Mouse (Mus musculus) embryonic facial prominence, embryonic 10.5 days (tissue): ENCODE data around the gene Fads3. TPM values are rescaled to one million over a fixed set of nuclear protein-coding genes. Genes with fewer than 3 reads are reported as not detected.

Experiments
- DNase-seq: peaks from one replicate; pipeline ENCODE4 v3.0.0-alpha.2; 2017; ENCODE audit warnings: low spot score
- H3K27ac ChIP-seq: fragments of 300-500 bp; sonication (generic); replicated peaks from 2 replicates; pipeline ENCODE4 v1.5.1; 2016; ENCODE audit warnings: mild to moderate bottlenecking
- H3K27me3 ChIP-seq: fragments of 300-500 bp; sonication (generic); replicated peaks from 2 replicates; pipeline ENCODE4 v1.6.1; 2016; ENCODE audit warnings: low read depth, mild to moderate bottlenecking; ENCODE audit not compliant: poor library complexity, severe bottlenecking
- H3K36me3 ChIP-seq: fragments of 300-500 bp; sonication (generic); replicated peaks from 2 replicates; pipeline ENCODE4 v1.6.1; 2016; ENCODE audit warnings: mild to moderate bottlenecking, moderate library complexity
- H3K4me1 ChIP-seq: fragments of 300-500 bp; sonication (generic); 2 replicates; pipeline ENCODE4 v1.6.1; 2016
- H3K4me3 ChIP-seq: fragments of 300-500 bp; sonication (generic); 2 replicates; pipeline ENCODE4 v1.5.1; 2016; ENCODE audit warnings: mild to moderate bottlenecking, moderate library complexity
- H3K9me3 ChIP-seq: fragments of 300-500 bp; sonication (generic); 2 replicates; pipeline ENCODE4 v1.6.1; 2016; ENCODE audit warnings: mild to moderate bottlenecking
- WGBS: fragments of 180-500 bp; shearing (Covaris S2); methylation state at CpG from one replicate; pipeline ENCODE4 v1.1.7; 2016; 5-methylcytosine and 5-hydroxymethylcytosine counted together
- polyA plus RNA-seq: library from polyadenylated mRNA; unstranded; fragments of >200 nt; fragmentation: Nextera tagmentation; extraction: Ambion mirVana; gene quantifications from 2 replicates; pipeline ENCODE4 v1.2.1, GENCODE M21; 2016

Gene Fads3
- 4.0 and 4.3 TPM in 2 replicates for polyA plus RNA-seq

DNA sequence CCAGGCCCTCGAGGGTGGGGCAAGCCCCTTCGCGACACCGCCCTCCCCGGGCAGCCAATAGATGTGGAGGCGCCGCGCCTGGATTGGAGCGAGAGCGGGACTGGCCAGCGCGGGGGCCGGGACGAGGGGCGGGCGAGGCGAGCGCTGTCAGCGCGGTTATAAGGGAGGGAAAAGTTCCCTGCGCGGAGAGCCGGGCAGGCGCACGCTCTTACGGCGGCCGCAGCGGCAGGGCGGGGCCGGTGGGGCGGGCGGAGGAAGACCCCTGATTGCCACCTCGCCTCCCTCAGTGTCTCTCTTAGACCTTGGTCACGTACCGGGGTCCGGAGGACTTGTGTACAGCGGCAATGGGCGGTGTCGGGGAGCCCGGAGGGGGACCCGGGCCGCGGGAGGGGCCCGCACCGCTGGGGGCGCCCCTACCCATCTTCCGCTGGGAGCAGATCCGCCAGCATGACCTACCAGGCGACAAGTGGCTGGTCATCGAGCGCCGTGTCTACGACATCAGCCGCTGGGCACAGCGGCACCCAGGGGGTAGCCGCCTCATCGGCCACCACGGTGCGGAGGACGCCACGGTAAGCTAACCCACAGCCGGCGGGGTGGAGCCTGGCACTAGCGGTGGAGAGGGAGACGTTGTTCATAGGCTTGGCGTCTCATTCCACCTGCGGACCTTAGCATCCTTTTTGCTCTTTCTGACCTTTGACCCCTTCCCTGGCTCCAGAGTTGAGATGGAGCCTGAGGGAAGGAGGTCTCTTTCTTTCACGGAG is at the start of gene Fads3:
Gene Fads3 (plus strand): TSS at position 182 of the 761 bp plus-strand sequence.
- under 1% methylated on average over 69 of the region's 69 CpGs for WGBS
- H3K27ac ChIP-seq = peak within 1 kb of the TSS; percentile 81
- peak; percentile 87 for DNase-seq
- H3K27me3 ChIP-seq = peaks cover 36% of the 10 kb centered on the region
- peak within 1 kb of the TSS; percentile 73 for H3K4me3 ChIP-seq
- peaks cover under 1% of the 10 kb centered on the region; the same call in 1 of the 2 replicates for H3K36me3 ChIP-seq
- peaks cover 24% of the 10 kb centered on the region for H3K4me1 ChIP-seq
- H3K9me3 ChIP-seq = no peaks in the 10 kb centered on the region

DNA sequence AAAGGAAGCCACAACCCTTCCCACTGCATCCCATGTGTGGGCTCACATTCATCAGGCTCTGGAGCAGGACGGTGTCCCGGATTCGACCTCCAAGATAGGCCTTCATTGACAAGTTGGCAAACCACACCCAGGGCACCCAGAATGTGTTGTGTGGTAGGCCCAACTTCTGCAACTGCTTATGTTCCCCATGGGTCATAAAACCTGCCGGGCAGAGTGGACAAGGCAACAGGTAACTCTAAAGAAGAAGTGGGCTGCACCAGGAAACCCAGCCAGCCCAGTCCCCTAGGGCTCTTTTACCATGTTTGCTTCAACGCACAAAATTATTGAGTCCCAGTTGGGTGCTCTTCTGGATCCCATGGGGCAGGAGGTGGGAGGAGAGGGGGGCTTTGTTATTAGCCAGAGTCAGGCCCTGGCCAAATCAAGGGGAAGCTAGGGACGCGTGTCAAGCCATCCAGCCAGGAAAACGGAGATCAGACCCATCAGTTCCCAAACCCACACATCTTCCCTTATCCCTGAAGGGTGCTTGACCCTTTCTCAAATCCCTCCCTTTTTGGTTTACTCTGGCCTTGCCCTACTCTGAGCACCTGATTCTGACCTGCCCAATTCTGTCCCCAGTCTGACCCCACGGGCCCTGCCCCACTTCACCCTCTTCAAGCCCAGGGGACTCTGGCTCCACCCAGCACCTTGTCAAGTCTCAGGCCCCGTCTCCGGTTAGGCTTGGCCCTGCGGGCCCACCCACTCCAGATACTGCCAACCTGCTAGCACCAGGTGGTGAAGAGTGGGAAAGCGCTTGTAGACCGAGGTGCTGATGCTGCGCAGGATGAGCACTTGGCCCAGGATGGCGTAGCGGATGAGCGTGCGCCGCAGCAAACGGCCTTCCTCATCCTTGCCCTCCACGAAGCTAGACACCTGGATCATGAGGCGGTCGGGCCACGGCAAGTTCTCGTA is 49.1 kb upstream of the Fads3 start:
- Histone ChIP-seq H3K4me1 (peaks cover 48% of the 10 kb centered on the region), H3K27ac (peak overlapping the region; percentile 73), H3K36me3 (no peaks in the 10 kb centered on the region), H3K9me3 (no peaks in the 10 kb centered on the region), H3K27me3 (no peaks in the 10 kb centered on the region), H3K4me3 (peak overlapping the region; percentile 52)
- no peak for DNase-seq
- whole genome bisulfite sequencing = 42% methylated on average over 26 of the region's 26 CpGs

DNA sequence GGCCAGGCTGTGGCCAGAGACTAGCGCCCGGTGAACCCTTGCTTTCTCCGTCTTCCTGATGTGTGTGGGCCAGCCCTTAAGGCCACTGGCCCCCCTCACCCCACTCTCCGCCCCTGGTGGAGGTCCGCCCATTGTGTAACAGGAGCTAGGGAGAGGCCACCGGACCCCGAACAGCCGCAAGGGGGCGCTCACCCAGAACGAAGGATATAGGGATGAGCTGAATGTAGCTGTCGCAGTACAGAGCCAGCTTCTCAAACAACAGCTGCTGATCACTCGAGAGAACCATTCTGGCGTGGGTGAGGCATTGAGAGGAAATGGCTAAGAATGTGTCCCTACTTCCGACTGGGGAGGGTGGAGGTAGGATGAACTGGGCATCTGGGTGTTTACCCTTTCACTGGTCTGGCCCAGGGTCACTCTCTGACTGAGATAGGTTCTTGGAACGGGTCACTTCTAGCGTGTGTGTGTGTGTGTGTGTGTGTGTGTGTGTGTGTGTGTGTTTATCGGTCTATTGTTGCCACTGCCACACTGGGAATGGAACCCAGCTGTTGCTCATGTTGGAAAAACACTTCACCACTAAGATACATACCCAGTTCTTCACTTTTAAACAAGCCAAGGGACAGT is 48.2 kb upstream of the Fads3 start:
- peak overlapping the region; percentile 73 for H3K27ac ChIP-seq
- DNase-seq = peak; percentile 95
- H3K27me3 ChIP-seq = no peaks in the 10 kb centered on the region
- WGBS = 8% methylated on average over 17 of the region's 17 CpGs
- H3K4me3 ChIP-seq = peak overlapping the region; percentile 52
- H3K9me3 ChIP-seq = no peaks in the 10 kb centered on the region
- no peaks in the 10 kb centered on the region for H3K36me3 ChIP-seq
- H3K4me1 ChIP-seq = peaks cover 40% of the 10 kb centered on the region

- no peak overlapping the region for H3K4me3 ChIP-seq
- H3K9me3 ChIP-seq = 0 out of 2 replicates have a peak, but pooled peaks cover 2% of the 10 kb centered on the region
- no peaks in the 10 kb centered on the region for H3K27me3 ChIP-seq
- 77% methylated on average over 12 of the region's 12 CpGs for WGBS
- peaks cover 12% of the 10 kb centered on the region for H3K4me1 ChIP-seq
- no peak overlapping the region for H3K27ac ChIP-seq
- H3K36me3 ChIP-seq = no peaks in the 10 kb centered on the region
- DNase-seq = no peak
Measured at GRCm38 (mm10) chr19:9997204-9998062, 43.9 kb upstream of the Fads3 start.

DNA sequence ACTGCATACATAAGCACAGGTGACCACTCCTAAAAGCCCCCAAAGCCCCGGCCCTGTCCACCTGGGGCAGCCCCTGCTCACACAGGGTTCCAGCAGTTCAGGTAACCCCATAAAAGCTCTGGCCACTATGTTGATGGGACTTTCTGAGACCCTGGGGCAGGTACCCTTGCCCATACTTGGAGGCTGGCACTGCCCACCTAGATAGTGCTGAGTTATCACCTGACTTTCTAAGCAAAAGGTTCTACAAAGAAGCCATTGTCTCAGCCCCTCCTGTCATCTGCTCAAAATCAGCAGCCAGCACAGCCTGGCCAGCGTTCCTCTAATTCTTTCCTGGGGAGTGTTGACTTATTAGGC is 43.3 kb upstream of the Fads3 start:
- Histone ChIP-seq H3K27me3 (no peaks in the 10 kb centered on the region), H3K36me3 (no peaks in the 10 kb centered on the region), H3K27ac (no peak overlapping the region), H3K4me3 (no peak overlapping the region), H3K9me3 (0 out of 2 replicates have a peak, but pooled peaks cover 4% of the 10 kb centered on the region), H3K4me1 (peaks cover 6% of the 10 kb centered on the region)
- DNase-seq = no peak
- 69% methylated on average over 2 of the region's 2 CpGs for WGBS

GRCm38 (mm10) chr19:9998736-9999486 is 42.5 kb upstream of the Fads3 start:
- Histone ChIP-seq H3K4me3 (no peak overlapping the region), H3K4me1 (no peaks in the 10 kb centered on the region), H3K27ac (no peak overlapping the region), H3K27me3 (no peaks in the 10 kb centered on the region), H3K36me3 (no peaks in the 10 kb centered on the region), H3K9me3 (0 out of 2 replicates have a peak, but pooled peaks cover 4% of the 10 kb centered on the region)
- no peak for DNase-seq
- 74% methylated on average over 13 of the region's 13 CpGs for WGBS

DNA sequence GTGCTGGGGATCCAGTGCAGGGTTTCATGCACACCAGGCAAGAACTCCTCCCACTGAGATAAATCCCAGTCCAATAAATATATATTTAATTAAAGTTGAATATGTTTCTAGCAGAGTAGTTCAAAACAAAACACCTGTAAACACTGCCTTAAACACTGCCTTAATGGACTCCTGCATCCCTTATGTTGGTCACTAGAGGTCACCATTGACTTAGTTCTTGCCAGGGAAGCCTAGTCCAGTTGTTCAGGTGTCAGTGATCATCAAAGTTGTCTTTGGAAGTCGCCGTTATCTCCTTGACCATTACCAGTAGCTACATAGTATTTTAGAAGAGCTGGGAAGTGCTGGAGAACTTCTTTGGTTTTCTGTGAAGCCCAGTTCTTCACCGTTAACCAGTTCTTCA is 41.0 kb upstream of the Fads3 start:
- Histone ChIP-seq H3K4me3 (no peak overlapping the region), H3K27me3 (no peaks in the 10 kb centered on the region), H3K36me3 (no peaks in the 10 kb centered on the region), H3K4me1 (no peaks in the 10 kb centered on the region), H3K27ac (no peak overlapping the region), H3K9me3 (0 out of 2 replicates have a peak, but pooled peaks cover 4% of the 10 kb centered on the region)
- no peak for DNase-seq
- WGBS = 29% methylated on average over 3 of the region's 3 CpGs

GRCm38 (mm10) chr19:10001206-10001969 is 40.0 kb upstream of the Fads3 start, which contains the start of the genes Best1 and Rab3il1:
Gene Best1, minus strand, starts transcription at chr19:10001633.
Gene Rab3il1, plus strand, starts transcription at chr19:10001669.
- Histone ChIP-seq H3K36me3 (no peaks in the 10 kb centered on the region), H3K27me3 (no peaks in the 10 kb centered on the region), H3K9me3 (0 out of 2 replicates have a peak, but pooled peaks cover 4% of the 10 kb centered on the region), H3K27ac (peak within 1 kb of the TSS; percentile 19; the same call in 1 of the 2 replicates), H3K4me1 (no peaks in the 10 kb centered on the region), H3K4me3 (no peak within 1 kb of the TSS)
- WGBS = 79% methylated on average over 7 of the region's 7 CpGs
- no peak for DNase-seq

- H3K27ac ChIP-seq = no peak overlapping the region
- no peak for DNase-seq
- H3K27me3 ChIP-seq = no peaks in the 10 kb centered on the region
- H3K36me3 ChIP-seq = no peaks in the 10 kb centered on the region
- 0 out of 2 replicates have a peak, but pooled peaks cover 4% of the 10 kb centered on the region for H3K9me3 ChIP-seq
- no peak overlapping the region for H3K4me3 ChIP-seq
- WGBS = 93% methylated on average over 1 of the region's 1 CpGs
- H3K4me1 ChIP-seq = no peaks in the 10 kb centered on the region
Measured at GRCm38 (mm10) chr19:10003696-10004095, 37.7 kb upstream of the Fads3 start.

- DNase-seq = no peak
- Histone ChIP-seq H3K4me3 (no peak overlapping the region), H3K27me3 (no peaks in the 10 kb centered on the region), H3K27ac (0 out of 2 replicates have a peak overlapping the region, but pooled peaks have one; percentile 16), H3K9me3 (no peaks in the 10 kb centered on the region), H3K4me1 (peaks cover 54% of the 10 kb centered on the region), H3K36me3 (no peaks in the 10 kb centered on the region)
- WGBS = 69% methylated on average over 1 of the region's 1 CpGs
Measured at GRCm38 (mm10) chr19:10011408-10011807, 30.0 kb upstream of the Fads3 start.
